Mouse (Mus musculus): ENCODE measurements around the gene Sobp.

Sobp gene

GRCm38 (mm10) chr10:42989910-42990309 is 184.4 kb downstream of the Sobp start:
- peak; percentile 73 for DNase-seq

DNA sequence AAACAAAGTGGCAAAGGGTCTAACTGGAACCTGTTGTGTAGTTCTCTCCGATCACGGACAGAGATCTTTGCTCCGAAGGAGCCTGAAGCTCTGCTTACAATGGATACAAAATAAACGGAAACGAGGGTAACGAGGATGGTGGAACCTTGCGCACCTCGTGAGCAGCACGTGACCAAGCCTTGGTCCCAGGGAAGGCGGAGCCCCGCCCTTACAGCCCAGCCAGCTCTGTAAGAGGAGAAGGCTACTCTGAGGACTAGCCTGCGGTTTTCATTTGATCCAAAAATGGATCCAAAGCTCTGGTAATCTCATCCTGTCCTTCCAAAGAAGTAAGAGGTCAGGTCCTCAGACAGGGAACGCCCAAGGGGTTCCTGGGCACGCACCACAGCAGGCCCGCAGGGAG is 185.7 kb downstream of the Sobp start:
- no peak for DNase-seq

DNA sequence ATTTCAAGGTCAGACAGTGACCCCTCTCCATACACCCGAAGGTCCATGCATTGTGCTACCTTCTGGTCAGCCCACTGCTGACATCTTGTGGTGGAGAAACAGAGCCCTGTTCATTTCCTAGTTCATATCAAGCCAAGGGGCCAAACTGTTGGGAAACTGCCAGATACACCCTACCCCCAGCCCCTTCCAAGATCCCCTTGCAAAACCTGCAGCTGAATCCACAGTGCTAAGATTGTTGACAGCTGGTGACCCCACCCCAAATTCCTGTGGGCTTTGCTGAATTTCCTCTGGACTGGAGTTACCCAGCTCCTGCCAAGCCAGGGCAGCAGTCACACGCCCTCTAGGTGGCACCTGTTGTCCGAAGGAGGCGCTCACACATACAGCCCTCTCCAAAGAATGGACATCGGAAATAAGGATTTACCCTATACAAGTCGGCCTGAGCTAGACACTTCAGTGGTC is 186.7 kb downstream of the Sobp start:
- peak; percentile 74 for DNase-seq

- DNase-seq: no peak
Measured at GRCm38 (mm10) chr10:42984886-42985285, 189.4 kb downstream of the Sobp start.

DNA sequence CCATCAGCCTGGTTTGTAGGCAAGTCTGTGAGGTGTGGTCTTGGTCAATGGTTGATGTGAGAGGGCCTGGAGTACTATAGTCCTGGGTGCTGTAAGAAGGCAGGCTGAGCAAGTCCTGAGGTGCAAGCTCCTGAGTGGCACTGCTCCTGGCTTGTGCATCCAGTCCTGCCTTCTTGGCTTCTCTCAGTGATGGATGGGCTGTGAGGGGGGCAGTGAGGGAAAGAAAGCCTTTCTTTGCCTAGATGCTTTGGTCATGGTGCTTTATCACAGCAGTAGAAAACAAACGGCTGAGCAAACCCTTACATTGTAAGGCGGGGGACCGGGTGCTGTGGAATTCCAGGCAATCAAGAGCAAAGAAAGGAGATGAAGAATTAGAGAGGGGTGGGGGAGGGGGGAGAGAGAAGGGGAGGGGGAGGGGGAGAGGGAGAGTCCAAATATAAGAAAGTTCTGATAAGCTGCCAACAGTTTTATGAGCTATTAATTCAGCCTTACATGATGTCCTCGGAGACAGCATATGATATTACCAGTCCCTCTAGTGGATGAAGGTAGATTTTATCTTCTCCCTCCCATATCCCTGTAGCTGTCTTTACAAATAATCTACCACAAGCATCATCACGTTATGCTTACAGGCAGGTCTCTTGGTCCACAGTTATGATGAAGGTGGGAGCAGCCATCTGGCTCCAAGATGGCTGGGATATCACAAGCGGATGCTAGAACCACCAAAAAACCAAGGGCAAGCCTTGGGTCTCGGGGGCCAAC is 193.2 kb downstream of the Sobp start:
- no peak for DNase-seq

GRCm38 (mm10) chr10:42978346-42978745 is 196.0 kb downstream of the Sobp start:
- DNase-seq: no peak

- no peak for DNase-seq
Measured at GRCm38 (mm10) chr10:42976577-42976976, 197.8 kb downstream of the Sobp start.

DNA sequence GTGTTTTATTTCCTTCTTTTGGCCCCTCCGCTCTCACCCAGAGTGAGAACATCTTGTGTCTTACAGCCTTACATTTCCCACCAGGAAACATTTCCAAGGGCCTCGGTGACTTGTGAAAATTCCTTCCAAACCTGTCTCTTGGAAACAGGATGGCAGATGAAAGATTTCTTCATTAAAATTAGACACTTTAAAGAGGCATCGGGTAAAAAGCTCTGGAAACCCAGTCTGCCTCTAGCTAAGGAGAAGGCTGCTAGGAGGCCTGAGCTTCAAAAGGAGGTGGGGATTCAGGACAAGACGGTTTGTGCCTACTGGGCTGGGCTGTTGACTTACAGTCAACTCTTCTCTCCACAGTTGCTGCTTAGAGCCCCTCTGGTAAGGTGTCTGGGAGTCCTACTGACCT is 200.8 kb downstream of the Sobp start:
- no peak for DNase-seq

DNA sequence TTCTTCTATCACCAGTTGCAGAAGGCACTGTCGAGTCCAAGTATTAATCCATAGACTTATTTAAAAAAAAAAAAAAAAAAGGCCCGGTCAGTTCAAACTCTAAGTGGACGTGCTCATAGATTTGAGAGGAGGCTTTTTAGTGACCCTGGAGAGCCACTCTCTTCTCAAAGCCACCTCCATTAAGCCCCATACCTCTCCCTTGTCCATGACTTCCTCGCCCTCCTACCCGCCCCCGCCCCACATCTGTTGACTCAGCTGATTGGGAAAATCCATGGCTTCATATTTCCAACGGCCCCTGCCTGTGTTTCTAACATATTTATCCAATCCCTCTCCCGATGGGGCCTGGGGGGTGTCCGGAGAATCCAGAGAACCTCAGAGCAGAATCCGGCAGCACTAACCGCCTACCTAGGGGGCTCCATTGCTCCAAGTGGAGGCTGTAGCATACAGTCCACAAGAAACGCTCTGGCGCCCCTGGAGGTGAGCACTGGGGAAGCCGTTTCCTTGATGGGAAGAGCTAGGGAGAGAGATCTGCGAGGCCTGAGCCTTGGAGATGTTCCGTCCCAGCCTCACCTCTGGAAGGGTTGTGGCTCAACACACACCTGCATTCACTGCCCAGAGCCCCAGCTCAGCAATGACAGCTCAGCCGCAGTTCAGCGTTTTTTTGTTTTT is 201.7 kb downstream of the Sobp start:
- DNase-seq: peak; percentile 88

GRCm38 (mm10) chr10:42968332-42968731 is 206.0 kb downstream of the Sobp start:
- DNase-seq: no peak

GRCm38 (mm10) chr10:42963061-42963460 is 211.3 kb downstream of the Sobp start:
- DNase-seq: no peak

GRCm38 (mm10) chr10:42962655-42963054 is 211.7 kb downstream of the Sobp start:
- DNase-seq: peak; percentile 64

GRCm38 (mm10) chr10:42962181-42962601 is 212.1 kb downstream of the Sobp start:
- peak; percentile 52 for DNase-seq

DNA sequence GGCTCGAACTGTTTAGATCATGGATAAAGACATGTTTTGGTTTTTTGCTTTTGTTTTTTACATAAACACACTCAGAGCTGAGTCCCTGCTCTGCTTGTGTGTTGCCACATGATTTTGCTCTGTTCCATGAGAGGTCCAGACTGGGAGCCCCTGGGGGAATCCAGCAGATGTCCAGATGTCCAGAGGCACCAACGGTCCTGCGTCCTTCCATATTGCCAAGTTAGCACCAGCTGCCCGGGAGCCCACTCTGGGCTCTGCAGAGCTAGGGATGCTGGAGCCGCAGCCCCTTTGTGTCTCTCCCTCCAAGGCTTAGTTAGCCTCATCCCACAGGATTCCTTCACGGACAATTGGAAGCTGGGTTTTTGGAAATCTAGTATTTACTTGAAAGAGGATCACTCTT is 212.6 kb downstream of the Sobp start:
- DNase-seq: peak; percentile 55

- no peak for DNase-seq
Measured at GRCm38 (mm10) chr10:42958686-42959085, 215.6 kb downstream of the Sobp start.

- DNase-seq: peak; percentile 87
Measured at GRCm38 (mm10) chr10:42957881-42958651, 216.3 kb downstream of the Sobp start.

DNA sequence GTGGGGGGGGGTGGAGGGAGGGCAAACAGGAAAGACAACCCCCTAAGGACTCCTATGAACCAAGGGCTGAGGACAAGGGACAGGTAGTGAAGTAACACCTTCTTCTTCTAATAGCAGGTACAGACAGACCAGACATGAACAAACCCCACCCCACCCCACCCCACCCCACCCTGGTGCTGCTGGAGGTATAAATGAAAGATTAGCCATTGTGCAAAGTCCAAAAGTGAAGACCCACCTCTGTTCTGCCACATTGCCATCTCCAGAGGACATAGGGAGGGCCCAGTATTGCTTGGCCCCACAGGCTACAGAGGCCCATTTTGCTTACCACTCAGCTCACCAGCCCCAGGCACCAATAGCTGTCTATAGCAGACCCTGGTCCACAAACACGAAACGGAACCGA is 219.1 kb downstream of the Sobp start:
- no peak for DNase-seq

DNA sequence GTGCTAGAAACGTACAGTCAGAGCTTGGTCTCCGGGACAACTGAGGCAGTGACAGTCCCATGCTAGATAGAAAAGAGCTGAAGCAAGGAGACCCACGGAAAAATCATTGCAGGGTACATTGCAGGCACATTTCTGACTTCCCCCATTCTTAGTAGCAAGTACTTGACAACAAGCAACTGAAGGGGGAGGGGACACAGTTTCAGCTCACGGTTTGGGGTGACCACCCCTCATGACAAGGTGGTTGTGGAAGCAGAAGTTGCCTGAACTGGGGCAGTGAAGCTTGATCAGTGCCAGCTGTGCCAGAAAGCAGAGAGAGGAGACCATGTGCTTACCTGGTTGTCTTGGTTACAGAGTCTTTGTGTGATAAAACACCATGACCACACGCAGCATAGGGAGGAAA is 220.7 kb downstream of the Sobp start:
- DNase-seq: no peak
